Mouse (Mus musculus) testis, postnatal 14 days (tissue): ENCODE results near the gene Tnfsf13.
A peak's percentile ranks its signal among the peaks of the same experiment; 100 is the strongest.

Experiments
- DNase-seq: peaks from one replicate; pipeline ENCODE4 v3.0.0; 2021; ENCODE audit warnings: low spot score

The Tnfsf13 gene

GRCm38 (mm10) chr11:69653399-69653798 is 32.2 kb downstream of the Tnfsf13 start:
- no peak for DNase-seq

GRCm38 (mm10) chr11:69645860-69646259 is 39.7 kb downstream of the Tnfsf13 start:
- DNase-seq = no peak

GRCm38 (mm10) chr11:69635471-69635870 is 50.1 kb downstream of the Tnfsf13 start:
- DNase-seq = no peak

GRCm38 (mm10) chr11:69633128-69633866 is 52.3 kb downstream of the Tnfsf13 start:
- DNase-seq = peak; percentile 79
